Mouse (Mus musculus) T-cell, adult 2 months (primary cell): ENCODE data around the gene Abcb4.
"Not testable (repeated sequence)": the region's sequence is repeated elsewhere in the genome, so short reads cannot be mapped to it uniquely, and the experiment has no call there.

Experiments
- DNase-seq: peaks from one replicate; pipeline ENCODE4 v3.0.0; 2022; ENCODE audit warnings: low spot score

Gene Abcb4

GRCm38 (mm10) chr5:9000006-9000405 lies 106.5 kb downstream of the Abcb4 start:
- DNase-seq: not testable (repeated sequence)

GRCm38 (mm10) chr5:9006585-9006984 lies 113.1 kb downstream of the Abcb4 start:
- not testable (repeated sequence) for DNase-seq
